Mouse (Mus musculus) spleen, adult 2 months (tissue): ENCODE measurements at regions not wholly inside any gene's neighbourhood (a gene's known extent, or its start where the extent isn't known, plus 50 kb on each side); places are given as distances from the start of the nearest gene placed in this dataset.

Experiments used
- CTCF ChIP-seq: fragments of 200-500 bp; IDR thresholded peaks from 2 replicates; pipeline ENCODE4 v1.5.1; 2011; ENCODE audit warnings: mild to moderate bottlenecking, inconsistent platforms; ENCODE audit not compliant: insufficient read depth, insufficient read length, insufficient replicate concordance; ENCODE audit errors: extremely low read depth
- POLR2A ChIP-seq: fragments of 200-500 bp; IDR thresholded peaks from 2 replicates; pipeline ENCODE4 v1.6.1; 2011; ENCODE audit warnings: low read depth, low read length, inconsistent platforms

DNA sequence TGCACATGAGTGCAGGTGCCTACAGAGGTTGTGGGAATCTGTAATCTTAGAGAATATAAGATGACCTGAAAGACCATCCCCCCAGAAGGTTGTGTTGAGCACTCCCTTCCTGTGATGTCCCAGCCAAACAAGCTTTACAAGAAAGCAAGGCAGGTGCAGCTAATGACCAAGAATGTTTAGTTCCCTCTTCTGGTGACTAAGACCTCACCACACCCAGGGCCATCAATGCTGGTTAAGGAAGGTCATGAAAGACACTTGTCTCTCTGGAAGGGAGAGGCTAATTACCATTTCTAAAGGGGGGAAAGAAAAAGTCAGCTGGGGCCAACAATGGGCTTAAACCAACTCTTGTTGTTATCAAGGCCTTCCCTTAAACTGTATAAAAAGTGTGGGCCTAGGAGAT lies 302.9 kb downstream of the 1810013L24Rik start:
- no peak for TF ChIP-seq CTCF
- TF ChIP-seq POLR2A, result no peak
